Mouse (Mus musculus): ENCODE measurements around the gene Tbl3. TPM values are rescaled to one million over a fixed set of nuclear protein-coding genes. Genes with fewer than 3 reads are reported as not detected.

The Tbl3 gene
- polyA plus RNA-seq (2014; fragmentation: Nextera tagmentation; extraction: Ambion mirVana): 120 and 121 TPM in 2 replicates

- Histone ChIP-seq H3K27ac (replicated peaks; ENCODE audit: low read depth, low read length) (no peak within 1 kb of the TSS; the same call in 1 of the 2 replicates), H3K4me1 (ENCODE audit: control insufficient read depth, insufficient read depth, low read length) (peaks cover 10% of the 10 kb centered on the region), H3K4me2 (ENCODE audit: low read depth, severe bottlenecking) (peak within 1 kb of the TSS; percentile 80), H3K27me3 (ENCODE audit: control insufficient read depth, insufficient read depth, low read length) (no peaks in the 10 kb centered on the region), H3K4me3 (ENCODE audit: low read depth, low read length) (peak within 1 kb of the TSS; percentile 81), H3K36me3 (ENCODE audit: control insufficient read depth, insufficient read depth, low read length) (peaks cover 20% of the 10 kb centered on the region), H3K9ac (ENCODE audit: low read length) (peak within 1 kb of the TSS; percentile 76), H3K9me3 (ENCODE audit: control insufficient read depth, low read length) (no peaks in the 10 kb centered on the region)
- DNase-seq (ENCODE audit: low spot score): peak; percentile 98
- 4% methylated on average over 32 of the region's 32 CpGs for WGBS
- peak; percentile 83 for ATAC-seq (ENCODE audit: insufficient number of reproducible peaks, low FRiP score, low TSS enrichment, low read depth)
Observed at GRCm38 (mm10) chr17:24706982-24707800, at the start of gene Tbl3. Gene Tbl3 (minus strand): TSS chr17:24707660.

GRCm38 (mm10) chr17:24752415-24753394, 45.2 kb upstream of the Tbl3 start, which contains the start of gene Hs3st6:
Gene Hs3st6 (plus strand): TSS chr17:24752988.
- Histone ChIP-seq H3K4me3 (ENCODE audit: low read depth, low read length) (peak within 1 kb of the TSS; percentile 45), H3K36me3 (ENCODE audit: control insufficient read depth, insufficient read depth, low read length) (no peaks in the 10 kb centered on the region), H3K9me3 (ENCODE audit: control insufficient read depth, low read length) (no peaks in the 10 kb centered on the region), H3K27me3 (ENCODE audit: control insufficient read depth, insufficient read depth, low read length) (peaks cover 44% of the 10 kb centered on the region), H3K9ac (ENCODE audit: low read length) (peak within 1 kb of the TSS; percentile 27), H3K27ac (replicated peaks; ENCODE audit: low read depth, low read length) (no peak within 1 kb of the TSS), H3K4me2 (ENCODE audit: low read depth, severe bottlenecking) (peak within 1 kb of the TSS; percentile 96), H3K4me1 (ENCODE audit: control insufficient read depth, insufficient read depth, low read length) (peaks cover 14% of the 10 kb centered on the region; the same call in 1 of the 2 replicates)
- WGBS: under 1% methylated on average over 60 of the region's 82 CpGs
- DNase-seq (ENCODE audit: low spot score) (peak; percentile 79), ATAC-seq (ENCODE audit: insufficient number of reproducible peaks, low FRiP score, low TSS enrichment, low read depth) (peak; percentile 81; the same call in 1 of the 2 replicates)

GRCm38 (mm10) chr17:24751528-24751927, 44.1 kb upstream of the Tbl3 start:
- DNase-seq (ENCODE audit: low spot score): no peak
- Histone ChIP-seq H3K27me3 (ENCODE audit: control insufficient read depth, insufficient read depth, low read length) (peaks cover 44% of the 10 kb centered on the region), H3K36me3 (ENCODE audit: control insufficient read depth, insufficient read depth, low read length) (no peaks in the 10 kb centered on the region), H3K4me3 (ENCODE audit: low read depth, low read length) (no peak overlapping the region), H3K9me3 (ENCODE audit: control insufficient read depth, low read length) (no peaks in the 10 kb centered on the region), H3K27ac (replicated peaks; ENCODE audit: low read depth, low read length) (no peak overlapping the region), H3K9ac (ENCODE audit: low read length) (no peak overlapping the region), H3K4me2 (ENCODE audit: low read depth, severe bottlenecking) (no peak overlapping the region), H3K4me1 (ENCODE audit: control insufficient read depth, insufficient read depth, low read length) (peaks cover 14% of the 10 kb centered on the region; the same call in 1 of the 2 replicates)
- ATAC-seq (ENCODE audit: insufficient number of reproducible peaks, low FRiP score, low TSS enrichment, low read depth): no peak
- 14% methylated on average over 4 of the region's 4 CpGs for WGBS

GRCm38 (mm10) chr17:24746986-24747385, 39.5 kb upstream of the Tbl3 start:
- Histone ChIP-seq H3K27me3 (ENCODE audit: control insufficient read depth, insufficient read depth, low read length) (peaks cover 14% of the 10 kb centered on the region), H3K4me1 (ENCODE audit: control insufficient read depth, insufficient read depth, low read length) (no peaks in the 10 kb centered on the region), H3K9me3 (ENCODE audit: control insufficient read depth, low read length) (no peaks in the 10 kb centered on the region), H3K9ac (ENCODE audit: low read length) (no peak overlapping the region), H3K4me3 (ENCODE audit: low read depth, low read length) (no peak overlapping the region), H3K36me3 (ENCODE audit: control insufficient read depth, insufficient read depth, low read length) (no peaks in the 10 kb centered on the region), H3K27ac (replicated peaks; ENCODE audit: low read depth, low read length) (no peak overlapping the region), H3K4me2 (ENCODE audit: low read depth, severe bottlenecking) (no peak overlapping the region)
- ATAC-seq (ENCODE audit: insufficient number of reproducible peaks, low FRiP score, low TSS enrichment, low read depth) (no peak), DNase-seq (ENCODE audit: low spot score) (no peak)
- 37% methylated on average over 4 of the region's 4 CpGs for WGBS

- H3K36me3 ChIP-seq (ENCODE audit: control insufficient read depth, insufficient read depth, low read length): no peaks in the 10 kb centered on the region
- H3K4me1 ChIP-seq (ENCODE audit: control insufficient read depth, insufficient read depth, low read length): no peaks in the 10 kb centered on the region
- no peak overlapping the region for H3K4me3 ChIP-seq (ENCODE audit: low read depth, low read length)
- H3K9me3 ChIP-seq (ENCODE audit: control insufficient read depth, low read length): no peaks in the 10 kb centered on the region
- DNase-seq (ENCODE audit: low spot score) (peak; percentile 89), ATAC-seq (ENCODE audit: insufficient number of reproducible peaks, low FRiP score, low TSS enrichment, low read depth) (peak; percentile 74)
- no peak overlapping the region for H3K4me2 ChIP-seq (ENCODE audit: low read depth, severe bottlenecking)
- H3K9ac ChIP-seq (ENCODE audit: low read length): no peak overlapping the region
- WGBS: 22% methylated on average over 7 of the region's 7 CpGs
- no peak overlapping the region for H3K27ac ChIP-seq (replicated peaks; ENCODE audit: low read depth, low read length)
- peaks cover 4% of the 10 kb centered on the region for H3K27me3 ChIP-seq (ENCODE audit: control insufficient read depth, insufficient read depth, low read length)
Observed at GRCm38 (mm10) chr17:24745526-24746497, 38.4 kb upstream of the Tbl3 start.

- WGBS: 73% methylated on average over 3 of the region's 3 CpGs
- no peak for DNase-seq (ENCODE audit: low spot score)
- Histone ChIP-seq H3K9me3 (ENCODE audit: control insufficient read depth, low read length) (no peaks in the 10 kb centered on the region), H3K4me3 (ENCODE audit: low read depth, low read length) (no peak overlapping the region), H3K4me2 (ENCODE audit: low read depth, severe bottlenecking) (no peak overlapping the region), H3K27ac (replicated peaks; ENCODE audit: low read depth, low read length) (no peak overlapping the region), H3K27me3 (ENCODE audit: control insufficient read depth, insufficient read depth, low read length) (no peaks in the 10 kb centered on the region), H3K9ac (ENCODE audit: low read length) (no peak overlapping the region), H3K36me3 (ENCODE audit: control insufficient read depth, insufficient read depth, low read length) (no peaks in the 10 kb centered on the region; the same call in 1 of the 2 replicates), H3K4me1 (ENCODE audit: control insufficient read depth, insufficient read depth, low read length) (no peaks in the 10 kb centered on the region)
- ATAC-seq (ENCODE audit: insufficient number of reproducible peaks, low FRiP score, low TSS enrichment, low read depth): no peak
Observed at GRCm38 (mm10) chr17:24744381-24744780, 36.9 kb upstream of the Tbl3 start.

- Histone ChIP-seq H3K4me3 (ENCODE audit: low read depth, low read length) (no peak overlapping the region), H3K9me3 (ENCODE audit: control insufficient read depth, low read length) (no peaks in the 10 kb centered on the region), H3K27ac (replicated peaks; ENCODE audit: low read depth, low read length) (no peak overlapping the region), H3K9ac (ENCODE audit: low read length) (no peak overlapping the region), H3K36me3 (ENCODE audit: control insufficient read depth, insufficient read depth, low read length) (no peaks in the 10 kb centered on the region; the same call in 1 of the 2 replicates), H3K4me2 (ENCODE audit: low read depth, severe bottlenecking) (no peak overlapping the region), H3K4me1 (ENCODE audit: control insufficient read depth, insufficient read depth, low read length) (no peaks in the 10 kb centered on the region), H3K27me3 (ENCODE audit: control insufficient read depth, insufficient read depth, low read length) (no peaks in the 10 kb centered on the region)
- ATAC-seq (ENCODE audit: insufficient number of reproducible peaks, low FRiP score, low TSS enrichment, low read depth) (no peak), DNase-seq (ENCODE audit: low spot score) (no peak)
- 79% methylated on average over 5 of the region's 5 CpGs for WGBS
Observed at GRCm38 (mm10) chr17:24743896-24744295, 36.4 kb upstream of the Tbl3 start.
